Mouse (Mus musculus): ENCODE results near the gene Hdlbp.

GRCm38 (mm10) chr1:93432087-93432486 is 46.5 kb downstream of the Hdlbp start:
- no peak for TF ChIP-seq POLR2A (IDR thresholded peaks at IDR 0.05; ENCODE audit: control insufficient read depth, low read depth, low read length)
- no peak for TF ChIP-seq CTCF (IDR thresholded peaks at IDR 0.05; ENCODE audit: control insufficient read depth, insufficient read depth, insufficient replicate concordance, low read depth, low read length)

All from testis, adult 2 months (tissue).